Mouse (Mus musculus) hindbrain, embryonic 16.5 days (tissue): ENCODE measurements around the gene Aldh1a3. TPM values are rescaled to one million over a fixed set of nuclear protein-coding genes. Genes with fewer than 3 reads are reported as not detected.

ENCODE experiments used
- ATAC-seq: fragments of 200-750 bp; cut with Nextera tagmentation; 2 replicates; pipeline ENCODE4 v1.8.0; 2017; ENCODE audit warnings: moderate TSS enrichment, moderate library complexity
- H3K27ac ChIP-seq: fragments of 300-500 bp; sonication (generic); 2 replicates; pipeline ENCODE4 v1.5.1; 2014; ENCODE audit warnings: low read depth, mild to moderate bottlenecking, control low read depth, low read length, moderate library complexity
- H3K27me3 ChIP-seq: fragments of 300-500 bp; sonication (generic); replicated peaks from 2 replicates; pipeline ENCODE4 v1.6.1; 2014; ENCODE audit warnings: low read length; ENCODE audit not compliant: control insufficient read depth, insufficient read depth
- H3K36me3 ChIP-seq: fragments of 300-500 bp; sonication (generic); 2 replicates; pipeline ENCODE4 v1.6.1; 2014; ENCODE audit warnings: mild to moderate bottlenecking, low read length, moderate library complexity, mixed read lengths; ENCODE audit not compliant: control insufficient read depth, insufficient read depth
- H3K4me1 ChIP-seq: fragments of 300-500 bp; sonication (generic); 2 replicates; pipeline ENCODE4 v1.6.1; 2014; ENCODE audit warnings: low read depth, low read length; ENCODE audit not compliant: control insufficient read depth, insufficient read depth
- H3K4me2 ChIP-seq: fragments of 300-500 bp; sonication (generic); 2 replicates; pipeline ENCODE4 v1.6.1; 2014; ENCODE audit warnings: mild to moderate bottlenecking, low read length, control low read depth, moderate library complexity
- H3K4me3 ChIP-seq: fragments of 300-500 bp; sonication (generic); 2 replicates; pipeline ENCODE4 v1.5.1; 2014; ENCODE audit warnings: mild to moderate bottlenecking, low read length, control low read depth, moderate library complexity
- H3K9ac ChIP-seq: fragments of 300-500 bp; sonication (generic); 2 replicates; pipeline ENCODE4 v1.6.1; 2014; ENCODE audit warnings: low read depth, mild to moderate bottlenecking, control low read depth, low read length, moderate library complexity
- H3K9me3 ChIP-seq: fragments of 300-500 bp; sonication (generic); 2 replicates; pipeline ENCODE4 v1.6.1; 2014; ENCODE audit warnings: mild to moderate bottlenecking, low read length, moderate library complexity; ENCODE audit not compliant: control insufficient read depth
- WGBS: fragments of 180-500 bp; shearing (Covaris S2); extraction: QIAGEN DNeasy Blood & Tissue Kit; methylation state at CpG from one replicate; pipeline ENCODE4 v1.1.7; 2014; 5-methylcytosine and 5-hydroxymethylcytosine counted together
- polyA plus RNA-seq: library from polyadenylated mRNA; unstranded; fragments of >200 nt; fragmentation: Nextera tagmentation; extraction: Ambion mirVana; gene quantifications from 2 replicates; pipeline ENCODE4 v1.2.1, GENCODE M21; 2015

The Aldh1a3 gene
- polyA plus RNA-seq, 1 experiment from 2014 or later, result 2.5 TPM

DNA sequence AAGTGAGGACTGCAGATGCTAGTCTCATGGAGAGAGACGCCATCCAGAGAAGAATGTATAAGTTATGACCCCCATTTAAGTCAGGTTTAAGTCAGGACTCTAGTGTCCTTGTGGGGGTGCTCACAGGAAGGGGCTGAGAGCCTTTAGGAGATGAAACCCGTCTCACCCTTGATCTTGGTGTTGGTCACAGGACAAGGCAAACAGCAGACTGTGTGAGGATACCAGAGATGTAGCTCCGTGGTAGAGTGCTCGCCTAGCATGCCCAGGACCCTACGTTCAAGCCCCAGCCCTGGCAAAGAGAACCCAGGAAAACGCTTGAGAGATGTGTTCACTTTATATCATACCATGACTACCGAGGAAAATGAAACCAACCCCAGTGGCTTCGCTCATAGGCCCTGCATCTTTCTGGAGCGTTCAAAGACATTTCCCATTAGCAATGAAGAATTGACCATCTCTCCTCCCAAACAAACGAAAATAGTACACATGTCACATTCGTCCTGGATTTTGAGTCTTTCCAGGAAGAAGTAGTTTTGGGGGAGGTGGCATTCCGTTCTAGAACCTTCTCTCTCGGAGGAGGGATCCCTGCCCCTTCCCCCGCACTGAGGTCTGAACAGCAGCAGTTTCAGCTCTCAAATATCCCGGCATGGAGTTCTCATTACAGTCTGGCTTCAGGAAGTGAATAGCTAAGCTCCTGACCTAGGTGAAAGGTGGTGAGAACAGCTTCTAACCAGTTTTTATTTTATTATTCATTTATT, 21.6 kb upstream of the Aldh1a3 start:
- Histone ChIP-seq H3K4me2 (no peak overlapping the region), H3K4me3 (no peak overlapping the region), H3K4me1 (peaks cover 8% of the 10 kb centered on the region; the same call in 1 of the 2 replicates), H3K27ac (no peak overlapping the region), H3K36me3 (no peaks in the 10 kb centered on the region), H3K9ac (no peak overlapping the region), H3K27me3 (no peaks in the 10 kb centered on the region), H3K9me3 (no peaks in the 10 kb centered on the region)
- WGBS, result 75% methylated on average over 15 of the region's 15 CpGs
- no peak for ATAC-seq

DNA sequence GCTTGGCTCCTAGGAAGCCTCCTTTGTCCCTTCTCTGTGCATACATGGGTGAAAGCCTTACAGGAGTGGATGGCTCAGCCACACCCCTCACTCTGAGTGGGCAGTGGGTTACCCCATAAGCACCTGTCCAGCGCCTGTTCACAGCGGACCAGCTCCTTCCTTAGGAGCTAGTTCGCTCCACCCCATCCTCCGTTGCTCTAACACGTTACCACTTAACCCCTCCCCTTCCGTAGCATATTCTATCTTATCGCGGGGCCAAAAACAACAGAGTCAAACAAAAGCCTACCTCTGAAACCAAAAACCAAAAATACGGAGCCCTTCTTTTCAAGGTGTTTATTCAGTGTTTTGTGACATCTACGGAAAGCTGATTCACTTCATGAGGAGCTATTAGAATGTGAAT, 21.0 kb upstream of the Aldh1a3 start:
- no peaks in the 10 kb centered on the region for H3K36me3 ChIP-seq
- no peak overlapping the region for H3K27ac ChIP-seq
- no peak overlapping the region for H3K9ac ChIP-seq
- H3K9me3 ChIP-seq, result no peaks in the 10 kb centered on the region
- no peak overlapping the region for H3K4me3 ChIP-seq
- H3K4me2 ChIP-seq, result no peak overlapping the region
- WGBS, result 45% methylated on average over 10 of the region's 10 CpGs
- H3K4me1 ChIP-seq, result peaks cover 8% of the 10 kb centered on the region; the same call in 1 of the 2 replicates
- H3K27me3 ChIP-seq, result no peaks in the 10 kb centered on the region
- ATAC-seq, result no peak

DNA sequence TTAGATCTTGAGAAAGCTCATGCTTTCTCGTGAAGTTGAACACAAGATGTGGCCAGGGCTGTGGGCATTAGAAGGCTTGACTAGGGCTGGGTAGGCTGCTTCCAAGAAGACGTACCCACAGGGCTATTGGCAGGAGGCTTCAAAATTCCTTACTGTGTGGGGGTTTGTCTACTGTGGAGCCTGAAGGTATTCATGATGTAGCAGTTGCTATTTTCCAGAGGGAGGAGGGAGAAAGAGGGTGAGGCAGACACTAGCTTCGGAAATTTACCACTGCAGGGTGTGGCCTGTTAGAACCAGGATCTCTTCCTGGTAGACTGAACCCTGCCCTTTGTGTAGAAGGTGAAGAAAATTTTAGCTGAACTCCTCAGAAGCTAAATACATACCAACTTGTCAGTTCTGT, 19.5 kb upstream of the Aldh1a3 start:
- no peak overlapping the region for H3K4me3 ChIP-seq
- WGBS, result 85% methylated on average over 3 of the region's 3 CpGs
- ATAC-seq, result no peak

DNA sequence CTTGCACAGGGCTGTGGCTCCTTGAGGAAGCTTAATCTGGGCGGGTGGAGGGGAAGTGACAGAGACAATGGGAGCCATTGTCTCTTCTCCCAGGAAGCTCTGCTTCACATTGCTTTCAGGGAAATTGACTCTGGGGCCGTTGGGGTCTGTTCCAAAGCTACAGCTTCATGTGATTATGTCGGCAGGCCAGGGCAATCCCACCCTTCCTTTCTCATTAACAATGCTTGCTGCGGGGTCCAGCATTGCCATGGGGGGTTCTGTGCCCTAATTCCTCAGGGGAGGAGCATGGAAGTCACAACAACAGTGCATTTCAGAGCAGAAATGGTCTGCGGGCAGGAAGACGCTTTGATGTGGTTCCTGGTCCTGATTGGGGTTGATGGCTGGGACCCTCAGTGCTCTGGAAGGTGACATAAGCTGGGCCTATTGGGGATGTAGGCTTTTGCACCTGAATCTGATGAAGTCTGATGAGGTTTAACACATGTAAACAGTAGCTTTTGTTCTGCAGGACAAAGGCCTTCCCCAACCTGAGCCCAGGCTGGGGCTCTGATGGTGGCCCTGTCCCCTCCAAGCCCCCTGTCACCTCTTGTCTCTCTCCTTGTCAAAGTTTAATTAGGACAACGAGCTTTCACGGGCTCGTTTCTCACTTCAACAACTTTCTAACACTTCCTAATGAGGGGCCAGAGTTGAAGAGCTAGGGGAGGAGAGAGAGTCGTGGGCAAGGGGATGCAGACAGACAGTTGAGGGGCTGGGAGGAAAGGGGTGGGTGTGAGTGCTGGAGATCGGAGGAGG, 18.0 kb upstream of the Aldh1a3 start:
- Histone ChIP-seq H3K27me3 (no peaks in the 10 kb centered on the region), H3K9me3 (no peaks in the 10 kb centered on the region), H3K4me3 (no peak overlapping the region), H3K4me2 (no peak overlapping the region), H3K4me1 (peaks cover 6% of the 10 kb centered on the region; the same call in 1 of the 2 replicates), H3K27ac (no peak overlapping the region), H3K36me3 (no peaks in the 10 kb centered on the region), H3K9ac (no peak overlapping the region)
- no peak for ATAC-seq
- 28% methylated on average over 11 of the region's 11 CpGs for WGBS

More for the DNA sequence above, 19.5 kb upstream of the Aldh1a3 start:
- no peaks in the 10 kb centered on the region for H3K27me3 ChIP-seq
- no peaks in the 10 kb centered on the region for H3K9me3 ChIP-seq
- H3K4me1 ChIP-seq, result peaks cover 8% of the 10 kb centered on the region; the same call in 1 of the 2 replicates
- no peak overlapping the region for H3K27ac ChIP-seq
- H3K4me2 ChIP-seq, result no peak overlapping the region
- H3K9ac ChIP-seq, result no peak overlapping the region
- H3K36me3 ChIP-seq, result no peaks in the 10 kb centered on the region

DNA sequence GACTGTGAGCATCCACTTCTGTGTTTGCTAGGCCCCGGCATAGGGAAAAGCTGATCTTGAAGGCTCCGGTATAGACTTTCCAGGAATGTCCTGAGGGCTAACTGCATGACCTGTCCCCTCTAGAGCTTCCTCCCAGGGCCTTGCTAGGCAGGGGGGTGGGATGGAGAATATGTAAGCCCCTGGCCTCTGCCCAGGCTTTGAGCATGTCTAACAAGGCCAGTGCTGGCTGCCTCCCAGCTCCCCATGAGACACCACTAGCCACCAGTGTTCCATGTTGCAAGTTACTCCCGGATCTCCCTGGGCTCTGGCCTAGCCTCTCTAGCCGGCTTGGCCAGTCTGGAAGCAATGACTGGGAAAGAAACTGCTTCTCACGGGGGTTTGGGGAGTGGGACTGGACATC, 17.4 kb upstream of the Aldh1a3 start:
- WGBS, result 64% methylated on average over 5 of the region's 5 CpGs
- no peak for ATAC-seq
- H3K4me1 ChIP-seq, result peaks cover under 1% of the 10 kb centered on the region; the same call in 1 of the 2 replicates

DNA sequence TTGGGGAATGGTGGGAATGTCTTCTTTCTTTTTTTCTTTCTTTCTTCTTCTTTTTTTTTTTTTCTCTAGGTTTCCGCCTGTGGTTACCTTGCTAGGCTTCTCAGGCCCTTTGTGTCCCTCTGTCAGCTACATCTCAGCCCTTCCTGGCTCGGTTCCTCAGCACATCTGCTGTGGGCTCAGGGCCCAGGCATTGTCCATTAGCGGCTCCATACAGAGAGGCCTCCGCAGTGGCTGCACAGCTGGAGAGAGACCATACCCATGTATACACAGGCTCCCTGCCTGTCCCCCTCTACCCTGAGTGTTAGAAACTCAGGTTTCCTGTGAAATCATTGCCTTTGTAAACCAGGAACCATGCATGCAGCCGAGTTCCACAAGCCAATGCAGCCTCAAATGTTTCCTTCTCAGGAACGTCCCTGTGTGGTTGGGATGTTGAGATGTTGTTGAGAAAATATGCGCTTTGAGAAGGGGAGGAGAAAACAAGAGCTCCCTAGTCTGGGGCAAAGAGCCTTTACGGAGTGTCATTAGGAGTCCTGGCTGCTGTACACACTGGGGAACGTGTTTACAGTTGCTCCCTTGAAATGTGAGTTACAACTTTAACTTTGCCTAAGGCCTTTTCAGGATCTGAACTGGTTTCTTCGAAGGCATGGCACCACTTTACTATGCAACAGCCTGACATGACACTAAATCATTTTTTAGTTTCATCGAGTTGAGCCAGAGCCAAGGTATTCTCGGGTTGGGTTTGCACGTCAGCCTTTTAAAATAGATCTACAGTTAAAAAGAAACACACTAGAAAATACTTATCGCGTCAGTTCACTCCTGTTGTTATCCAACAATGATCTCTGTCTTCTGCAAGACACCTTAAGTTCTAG, 15.4 kb upstream of the Aldh1a3 start:
- Histone ChIP-seq H3K27ac (no peak overlapping the region), H3K9me3 (no peaks in the 10 kb centered on the region), H3K27me3 (no peaks in the 10 kb centered on the region), H3K4me3 (no peak overlapping the region), H3K36me3 (no peaks in the 10 kb centered on the region), H3K4me2 (no peak overlapping the region), H3K9ac (no peak overlapping the region), H3K4me1 (no peaks in the 10 kb centered on the region; the same call in 1 of the 2 replicates)
- 58% methylated on average over 15 of the region's 15 CpGs for WGBS
- 0 out of 2 replicates have a peak, but pooled peaks have one; percentile 63 for ATAC-seq

More for the DNA sequence above, 17.4 kb upstream of the Aldh1a3 start:
- Histone ChIP-seq H3K4me3 (no peak overlapping the region), H3K27me3 (no peaks in the 10 kb centered on the region), H3K27ac (no peak overlapping the region), H3K9me3 (no peaks in the 10 kb centered on the region), H3K36me3 (no peaks in the 10 kb centered on the region), H3K9ac (no peak overlapping the region), H3K4me2 (no peak overlapping the region)

DNA sequence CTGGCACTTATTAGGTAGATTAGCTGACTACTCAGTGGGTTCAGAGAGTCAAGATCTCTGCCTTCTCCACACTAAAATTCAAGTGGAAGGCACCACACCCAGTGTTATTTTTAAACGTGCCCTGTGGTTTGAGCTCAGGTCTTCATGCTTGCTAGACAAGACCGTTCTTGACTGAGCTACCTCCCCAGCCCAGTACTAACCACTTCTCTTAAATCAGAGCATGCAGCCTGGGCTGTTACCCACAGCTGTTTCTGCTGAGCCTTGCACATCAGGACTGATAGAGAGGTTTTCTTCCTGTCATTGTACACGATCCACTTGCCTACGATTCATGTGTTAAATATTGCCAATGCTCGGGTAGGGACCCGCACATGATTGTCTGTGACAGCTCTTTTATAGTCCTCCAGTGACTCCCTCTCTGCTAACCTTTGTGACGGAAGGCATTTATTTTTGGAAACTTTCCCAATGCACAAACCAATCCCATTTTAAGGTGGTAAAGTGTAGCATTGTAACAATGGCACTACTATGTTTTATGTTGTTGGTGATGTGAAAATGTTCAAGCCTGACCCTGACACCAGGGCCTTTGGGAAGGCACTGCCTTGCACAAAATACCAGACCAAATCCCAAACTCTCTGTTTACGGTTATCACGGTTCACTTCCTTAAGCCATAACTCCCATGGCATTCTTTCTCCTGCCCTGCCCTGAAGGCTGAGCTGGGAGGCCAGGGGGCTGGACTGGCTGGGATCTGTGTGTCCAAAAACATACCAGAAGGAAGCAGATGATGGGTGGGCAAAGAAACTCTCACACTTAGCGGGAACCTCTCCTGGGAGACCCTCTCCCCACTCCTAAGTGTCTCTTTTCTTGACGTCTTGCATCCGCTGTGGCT, 11.7 kb upstream of the Aldh1a3 start:
- no peak for ATAC-seq
- H3K9ac ChIP-seq, result no peak overlapping the region
- H3K9me3 ChIP-seq, result no peaks in the 10 kb centered on the region
- H3K4me3 ChIP-seq, result no peak overlapping the region
- H3K4me1 ChIP-seq, result no peaks in the 10 kb centered on the region
- no peak overlapping the region for H3K27ac ChIP-seq
- no peak overlapping the region for H3K4me2 ChIP-seq
- H3K36me3 ChIP-seq, result no peaks in the 10 kb centered on the region
- 78% methylated on average over 12 of the region's 12 CpGs for WGBS
- no peaks in the 10 kb centered on the region for H3K27me3 ChIP-seq

DNA sequence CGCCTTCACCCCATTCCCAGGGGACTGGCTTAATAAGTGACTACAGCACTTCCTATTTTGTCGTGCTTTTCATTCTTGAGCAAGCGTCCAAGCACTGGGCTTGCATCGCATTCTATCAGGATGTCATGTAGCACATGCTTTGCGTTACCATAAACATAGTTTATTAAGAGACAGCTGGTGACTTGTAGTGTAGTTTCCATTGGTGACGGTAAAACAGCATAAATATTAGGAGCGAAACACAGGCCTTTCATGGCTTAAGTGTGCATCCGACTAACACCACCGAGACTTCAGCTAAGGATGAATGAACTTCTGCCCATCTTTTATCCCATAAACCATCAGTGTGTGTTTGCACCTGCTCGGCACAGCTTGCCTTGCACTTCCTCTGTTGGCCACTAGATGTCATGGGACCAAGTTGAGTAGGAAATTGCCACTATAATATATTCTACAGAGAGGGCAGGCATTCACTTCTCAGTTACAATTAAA, 7.2 kb upstream of the Aldh1a3 start:
- no peak overlapping the region for H3K4me2 ChIP-seq
- no peaks in the 10 kb centered on the region for H3K9me3 ChIP-seq
- H3K4me3 ChIP-seq, result no peak overlapping the region
- no peaks in the 10 kb centered on the region; the same call in 1 of the 2 replicates for H3K27me3 ChIP-seq
- WGBS, result 47% methylated on average over 10 of the region's 10 CpGs
- 0 out of 2 replicates have a peak, but pooled peaks have one; percentile 72 for ATAC-seq
- H3K27ac ChIP-seq, result no peak overlapping the region
- H3K9ac ChIP-seq, result no peak overlapping the region
- H3K4me1 ChIP-seq, result no peaks in the 10 kb centered on the region
- no peaks in the 10 kb centered on the region for H3K36me3 ChIP-seq
